Mouse (Mus musculus) layer of hippocampus, postnatal 25 days (tissue): ENCODE measurements around the gene Ptpra. TPM values are rescaled to one million over a fixed set of nuclear protein-coding genes. Genes with fewer than 3 reads are reported as not detected.
"Not testable (repeated sequence)": the region's sequence is repeated elsewhere in the genome, so short reads cannot be mapped to it uniquely, and the experiment has no call there.

Experiments used
- DNase-seq, 2 experiments: peaks; one replicate each; pipeline ENCODE4 v3.0.0; 2022; ENCODE audit warnings: mixed read lengths in 2 of 2, low spot score in 1 of 2; ENCODE audit errors: extremely low spot score in 1 of 2
- total RNA-seq, 2 experiments: library from RNA; stranded (reverse); gene quantifications; 2 replicates each; pipeline ENCODE4 v1.2.3; 2021

Gene Ptpra
- total RNA-seq, 2 experiments from 2014 or later = 322 to 337 TPM

GRCm38 (mm10) chr2:130482700-130483099 is 32.6 kb downstream of the Ptpra start:
- DNase-seq = no peak

GRCm38 (mm10) chr2:130484206-130484605 is 34.1 kb downstream of the Ptpra start:
- DNase-seq = no peak

- no peak for DNase-seq
These were observed 37.9 kb downstream of the Ptpra start for GRCm38 (mm10) chr2:130488002-130488401.

- DNase-seq = no peak
These were observed 38.5 kb downstream of the Ptpra start for GRCm38 (mm10) chr2:130488600-130488999.

- DNase-seq = no peak
These were observed 41.1 kb downstream of the Ptpra start for GRCm38 (mm10) chr2:130491162-130491561.

- DNase-seq = peak in 1 of 2 experiments; percentile 49
These were observed 41.5 kb downstream of the Ptpra start for GRCm38 (mm10) chr2:130491587-130491986.

GRCm38 (mm10) chr2:130495114-130495513 is 45.0 kb downstream of the Ptpra start:
- not testable (repeated sequence) for DNase-seq

- no peak for DNase-seq
These were observed 46.0 kb downstream of the Ptpra start for GRCm38 (mm10) chr2:130496037-130496436.

- no peak for DNase-seq
These were observed 46.9 kb downstream of the Ptpra start for GRCm38 (mm10) chr2:130496931-130497330.

GRCm38 (mm10) chr2:130499546-130499945 is 49.5 kb downstream of the Ptpra start:
- DNase-seq = no peak

- no peak for DNase-seq
These were observed 51.5 kb downstream of the Ptpra start for GRCm38 (mm10) chr2:130501556-130501955.

GRCm38 (mm10) chr2:130511616-130512015 is 61.5 kb downstream of the Ptpra start:
- not testable (repeated sequence) for DNase-seq

GRCm38 (mm10) chr2:130513907-130514306 is 63.8 kb downstream of the Ptpra start:
- no peak for DNase-seq

- DNase-seq = no peak
These were observed 65.7 kb downstream of the Ptpra start for GRCm38 (mm10) chr2:130515791-130516190.

- no peak for DNase-seq
These were observed 71.8 kb downstream of the Ptpra start for GRCm38 (mm10) chr2:130521927-130522326.

- not testable (repeated sequence) for DNase-seq
These were observed 75.4 kb downstream of the Ptpra start for GRCm38 (mm10) chr2:130525480-130525879.

- no peak for DNase-seq
These were observed 78.4 kb downstream of the Ptpra start for GRCm38 (mm10) chr2:130528457-130528856.

GRCm38 (mm10) chr2:130529290-130529689 is 79.2 kb downstream of the Ptpra start:
- DNase-seq = no peak

- no peak for DNase-seq
These were observed 79.8 kb downstream of the Ptpra start for GRCm38 (mm10) chr2:130529925-130530324.

- DNase-seq = no peak
These were observed 82.1 kb downstream of the Ptpra start for GRCm38 (mm10) chr2:130532201-130532600.

GRCm38 (mm10) chr2:130535017-130535416 is 84.9 kb downstream of the Ptpra start:
- no peak for DNase-seq

- DNase-seq = no peak
These were observed 86.8 kb downstream of the Ptpra start for GRCm38 (mm10) chr2:130536890-130537289.
